8 mouse cellular contexts compared by ENCODE assay signal in the genomic region with DNA sequence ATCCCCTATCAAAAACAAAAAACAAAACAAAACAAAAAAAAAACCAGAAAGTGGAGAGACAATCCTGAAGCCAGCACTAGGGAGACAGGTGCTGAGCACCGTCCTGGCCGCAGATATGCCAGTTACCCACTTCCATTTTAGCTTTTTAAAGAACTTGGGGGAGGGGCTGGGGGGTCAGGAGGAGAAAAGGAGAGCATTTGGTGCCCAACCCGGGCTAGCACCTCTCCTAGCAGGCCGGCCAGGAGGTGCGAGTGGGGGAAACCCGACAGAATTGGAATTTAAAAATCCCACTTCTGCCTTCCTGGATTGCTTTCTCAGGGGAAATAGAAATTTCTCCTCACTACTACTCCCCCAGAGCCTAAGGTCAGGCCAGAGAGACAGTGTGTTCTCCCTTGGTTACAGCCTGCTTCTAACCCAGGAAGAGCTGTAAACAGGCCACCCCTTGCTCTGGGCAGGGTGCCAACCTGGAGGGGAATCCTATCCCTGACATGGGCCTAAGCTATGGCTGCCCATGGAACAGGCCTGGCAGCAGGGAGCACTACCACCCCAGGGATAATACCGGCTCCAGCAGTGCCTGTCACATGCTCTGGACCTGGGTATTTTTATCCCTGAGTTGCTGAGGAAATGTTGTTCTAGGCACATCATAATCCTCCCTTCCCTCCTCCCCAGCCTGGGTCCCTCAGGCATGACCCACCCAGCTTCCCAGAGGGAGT. TPM values are rescaled to one million over a fixed set of nuclear protein-coding genes. Genes with fewer than 3 reads are reported as not detected.
A peak's percentile ranks its signal among the peaks of the same experiment; 100 is the strongest.
DNase-seq lines count a peak whose midpoint lies in the region; ATAC-seq and TF ChIP-seq lines count a peak whose summit lies in the region.

No protein-coding gene starts in this region.

- no peaks in the 10 kb centered on the region for H3K9me3 ChIP-seq in megakaryocyte, embryonic 14.5 days
- H3K9me3 ChIP-seq in intestine, embryonic 16.5 days (ENCODE audit: control insufficient read depth, low read length) = no peaks in the 10 kb centered on the region
- no peaks in the 10 kb centered on the region for H3K9me3 ChIP-seq in liver, embryonic 14.5 days (ENCODE audit: control insufficient read depth, low read length)

- peak overlapping the region; percentile 91 for H3K4me3 ChIP-seq in megakaryocyte, embryonic 14.5 days (replicated peaks)
- no peak overlapping the region for H3K4me3 ChIP-seq in intestine, embryonic 16.5 days (ENCODE audit: low read length)
- no peak overlapping the region for H3K4me3 ChIP-seq in liver, embryonic 14.5 days (ENCODE audit: insufficient read depth in 1 of 2, low read depth in 2 of 2, low read length in 2 of 2)

- TF ChIP-seq CTCF in liver, embryonic 14.5 days (IDR thresholded peaks at IDR 0.05; ENCODE audit: low read depth) = no peak

- H3K27me3 ChIP-seq in megakaryocyte, embryonic 14.5 days (replicated peaks) = no peaks in the 10 kb centered on the region
- no peaks in the 10 kb centered on the region for H3K27me3 ChIP-seq in intestine, embryonic 16.5 days (replicated peaks; ENCODE audit: control insufficient read depth, insufficient read depth, low read length)
- no peaks in the 10 kb centered on the region for H3K27me3 ChIP-seq in liver, embryonic 14.5 days (ENCODE audit: control insufficient read depth, insufficient read depth, low read length)

- TF ChIP-seq EP300 in liver, embryonic 14.5 days (IDR thresholded peaks at IDR 0.05; ENCODE audit: low read depth) = no peak

- peak overlapping the region; percentile 94; the same call in 1 of the 2 replicates for H3K4me2 ChIP-seq in intestine, embryonic 16.5 days (ENCODE audit: low read depth, low read length)
- H3K4me2 ChIP-seq in liver, embryonic 14.5 days (ENCODE audit: low read depth) = peak overlapping the region; percentile 65

- DNase-seq in cerebellum, adult 9-11 months = peak; percentile 83
- DNase-seq in heart, adult 11 months = peak; percentile 99
- DNase-seq in liver, embryonic 14.5 days (ENCODE audit: low read depth in 3 of 3, low spot score in 3 of 3) = no peak
- peak; percentile 52 for DNase-seq in ovary, postnatal 10 days (ENCODE audit: low spot score)
- DNase-seq in thymus, postnatal 25 days = no peak

- peak overlapping the region; percentile 69 for H3K27ac ChIP-seq in intestine, embryonic 16.5 days (ENCODE audit: low read length)
- H3K27ac ChIP-seq in liver, embryonic 14.5 days = no peak overlapping the region

- peak overlapping the region; percentile 42; the same call in 1 of the 2 replicates for H3K9ac ChIP-seq in intestine, embryonic 16.5 days (ENCODE audit: low read depth, low read length)
- no peak overlapping the region for H3K9ac ChIP-seq in liver, embryonic 14.5 days (replicated peaks)

- H3K4me1 ChIP-seq in megakaryocyte, embryonic 14.5 days = peaks cover 81% of the 10 kb centered on the region
- peaks cover 50% of the 10 kb centered on the region for H3K4me1 ChIP-seq in intestine, embryonic 16.5 days (ENCODE audit: control insufficient read depth, insufficient read depth, low read length)
- H3K4me1 ChIP-seq in liver, embryonic 14.5 days (replicated peaks; ENCODE audit: control insufficient read depth in 2 of 2, insufficient read depth in 2 of 2, low read length in 1 of 2) = peaks cover 20 to 22% of the 10 kb centered on the region in 2 experiments

- ATAC-seq in megakaryocyte, adult 5-6 weeks (ENCODE audit: poor library complexity, severe bottlenecking) = no peak
- no peak for ATAC-seq in intestine, embryonic 16.5 days
- no peak for ATAC-seq in liver, embryonic 14.5 days (ENCODE audit: insufficient read depth)

- H3K36me3 ChIP-seq in megakaryocyte, embryonic 14.5 days (replicated peaks; ENCODE audit: low read length) = peaks cover 68% of the 10 kb centered on the region
- H3K36me3 ChIP-seq in intestine, embryonic 16.5 days (ENCODE audit: control insufficient read depth, insufficient read depth, low read length) = peaks cover 12% of the 10 kb centered on the region
- H3K36me3 ChIP-seq in liver, embryonic 14.5 days (replicated peaks; ENCODE audit: control insufficient read depth, insufficient read depth, low read depth) = peaks cover 38% of the 10 kb centered on the region

- WGBS in intestine, embryonic 16.5 days = 37% methylated on average over 7 of the region's 7 CpGs
- WGBS in liver, embryonic 14.5 days (ENCODE audit: insufficient replicate concordance) = 62% methylated on average over 7 of the region's 7 CpGs

RNA-seq across cellular contexts. Expression of a gene that starts 4.8 kb away (rescaled TPM):
- polyA plus RNA-seq in megakaryocyte, embryonic 14.5 days (2012; ENCODE audit: insufficient read depth, low replicate concordance) = 28.9 and 34.9 TPM in 2 replicates
- 30.0 and 32.6 TPM in 2 replicates for total RNA-seq in megakaryocyte, adult 5-6 weeks (2015)
- 30.2 and 31.1 TPM in 2 replicates for total RNA-seq in megakaryocyte, adult 5-6 weeks (2017)
- 51.7 and 52.5 TPM in 2 replicates for polyA plus RNA-seq in intestine, embryonic 16.5 days (2015; fragmentation: Nextera tagmentation; extraction: Ambion mirVana)
- polyA plus RNA-seq in liver, embryonic 14.5 days (2012; rRNA removed) = 14.4 and 15.2 TPM in 2 replicates
- 9.6 and 10.1 TPM in 2 replicates for polyA plus RNA-seq in liver, embryonic 14.5 days (2014; fragmentation: Nextera tagmentation; extraction: Ambion mirVana)

RNA-seq across cellular contexts. Expression of a gene that starts 24.7 kb away (rescaled TPM):
- polyA plus RNA-seq in megakaryocyte, embryonic 14.5 days (2012; ENCODE audit: insufficient read depth, low replicate concordance) = 3.4 TPM in 1 of 2 replicates, not detected in the other
- 2.0 and 4.2 TPM in 2 replicates for total RNA-seq in megakaryocyte, adult 5-6 weeks (2015)
- 0.28 and 0.92 TPM in 2 replicates for total RNA-seq in megakaryocyte, adult 5-6 weeks (2017)
- polyA plus RNA-seq in intestine, embryonic 16.5 days (2015; fragmentation: Nextera tagmentation; extraction: Ambion mirVana) = 76.6 and 81.4 TPM in 2 replicates
- 7.9 and 8.7 TPM in 2 replicates for polyA plus RNA-seq in liver, embryonic 14.5 days (2012; rRNA removed)
- 18.6 and 18.8 TPM in 2 replicates for polyA plus RNA-seq in liver, embryonic 14.5 days (2014; fragmentation: Nextera tagmentation; extraction: Ambion mirVana)

RNA-seq across cellular contexts. Expression of a gene that starts 36.0 kb away (rescaled TPM):
- 12.8 and 33.7 TPM in 2 replicates for polyA plus RNA-seq in megakaryocyte, embryonic 14.5 days (2012; ENCODE audit: insufficient read depth, low replicate concordance)
- total RNA-seq in megakaryocyte, adult 5-6 weeks (2015) = 37.7 and 39.2 TPM in 2 replicates
- total RNA-seq in megakaryocyte, adult 5-6 weeks (2017) = 60.2 and 60.5 TPM in 2 replicates
- 65.1 and 74.5 TPM in 2 replicates for polyA plus RNA-seq in intestine, embryonic 16.5 days (2015; fragmentation: Nextera tagmentation; extraction: Ambion mirVana)
- 9.9 and 23.5 TPM in 2 replicates for polyA plus RNA-seq in liver, embryonic 14.5 days (2012; rRNA removed)
- polyA plus RNA-seq in liver, embryonic 14.5 days (2014; fragmentation: Nextera tagmentation; extraction: Ambion mirVana) = 25.0 and 26.0 TPM in 2 replicates

RNA-seq across cellular contexts. Expression of a gene that starts 47.6 kb away (rescaled TPM):
- polyA plus RNA-seq in megakaryocyte, embryonic 14.5 days (2012; ENCODE audit: insufficient read depth, low replicate concordance) = 6.3 and 9.8 TPM in 2 replicates
- 8.3 and 10.3 TPM in 2 replicates for total RNA-seq in megakaryocyte, adult 5-6 weeks (2015)
- total RNA-seq in megakaryocyte, adult 5-6 weeks (2017) = 25.5 and 27.4 TPM in 2 replicates
- polyA plus RNA-seq in intestine, embryonic 16.5 days (2015; fragmentation: Nextera tagmentation; extraction: Ambion mirVana) = 11.8 and 13.1 TPM in 2 replicates
- 7.4 and 10.1 TPM in 2 replicates for polyA plus RNA-seq in liver, embryonic 14.5 days (2012; rRNA removed)
- 4.2 and 4.9 TPM in 2 replicates for polyA plus RNA-seq in liver, embryonic 14.5 days (2014; fragmentation: Nextera tagmentation; extraction: Ambion mirVana)

Comparison
In these comparisons a context has a peak if more than half of its experiments do, and no peak if none do; other contexts are left out.
1. DNase-seq: peak in cerebellum, adult 9-11 months (single experiment), heart, adult 11 months (single experiment) and ovary, postnatal 10 days (single experiment); none in liver, embryonic 14.5 days (0 of 3) and thymus, postnatal 25 days (single experiment).